25 mouse cellular contexts compared by ENCODE assay signal in the genomic region with DNA sequence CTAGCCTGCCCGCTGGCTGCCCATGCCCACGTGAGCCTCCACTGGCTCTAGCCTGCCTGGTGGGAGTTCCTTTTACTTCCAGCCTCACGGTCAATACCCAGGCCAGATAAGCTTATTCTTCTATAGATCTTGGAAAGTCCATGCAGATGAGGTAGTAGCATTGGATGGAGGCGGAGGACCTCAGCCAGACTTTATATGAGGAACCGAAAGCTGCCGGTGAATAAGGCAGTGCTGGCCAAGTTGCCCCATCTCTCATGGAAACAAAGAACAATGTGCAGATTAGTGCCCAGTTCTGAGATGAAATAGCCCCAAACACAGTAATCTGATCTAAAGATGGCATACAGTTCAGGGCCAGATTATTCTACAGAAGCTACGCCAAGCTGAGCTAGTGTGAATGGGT.
A peak's percentile ranks its signal among the peaks of the same experiment; 100 is the strongest.
DNase-seq lines count a peak whose midpoint lies in the region; ATAC-seq and TF ChIP-seq lines count a peak whose summit lies in the region.
"Had no signal": no experiment of that assay in that cellular context is flagged by ENCODE, and none has a peak within 500 bp of the region (broad histone marks: within the 10 kb centered on the region; RNA-seq: fewer than 3 reads in every experiment).

No protein-coding gene starts in this region.

- no peaks in the 10 kb centered on the region for H3K36me3 ChIP-seq in heart, embryonic 15.5 days
- no peaks in the 10 kb centered on the region for H3K36me3 ChIP-seq in lung, embryonic 15.5 days
- H3K36me3 ChIP-seq in lung, postnatal 0 days (ENCODE audit: insufficient read depth, low read length): no peaks in the 10 kb centered on the region
- H3K36me3 ChIP-seq: embryonic facial prominence, embryonic 12.5 days; embryonic facial prominence, embryonic 15.5 days; heart, embryonic 12.5 days; hindbrain, embryonic 10.5 days; hindbrain, embryonic 13.5 days; intestine, embryonic 15.5 days had no signal

- peaks cover 21% of the 10 kb centered on the region for H3K4me1 ChIP-seq in heart, embryonic 15.5 days (replicated peaks)
- peaks cover 12% of the 10 kb centered on the region; the same call in 1 of the 2 replicates for H3K4me1 ChIP-seq in lung, embryonic 15.5 days
- peaks cover 4% of the 10 kb centered on the region; the same call in 1 of the 2 replicates for H3K4me1 ChIP-seq in lung, postnatal 0 days (ENCODE audit: insufficient read depth, low read depth, low read length)
- H3K4me1 ChIP-seq: intestine, embryonic 15.5 days had no signal

- TF ChIP-seq CTCF in lung, postnatal 0 days (IDR thresholded peaks at IDR 0.05): no peak

- H3K4me2 ChIP-seq in heart, embryonic 15.5 days: no peak overlapping the region
- H3K4me2 ChIP-seq in lung, embryonic 15.5 days: no peak overlapping the region
- no peak overlapping the region for H3K4me2 ChIP-seq in lung, postnatal 0 days (replicated peaks; ENCODE audit: low read depth, low read length)
- H3K4me2 ChIP-seq: embryonic facial prominence, embryonic 12.5 days; embryonic facial prominence, embryonic 15.5 days; heart, embryonic 12.5 days; hindbrain, embryonic 13.5 days; intestine, embryonic 15.5 days had no signal

- no peak for TF ChIP-seq EP300 in lung, postnatal 0 days (IDR thresholded peaks at IDR 0.05)

- H3K27me3 ChIP-seq in heart, embryonic 15.5 days: no peaks in the 10 kb centered on the region
- H3K27me3 ChIP-seq in lung, embryonic 15.5 days: no peaks in the 10 kb centered on the region
- H3K27me3 ChIP-seq in lung, postnatal 0 days (replicated peaks; ENCODE audit: insufficient read depth, low read length): no peaks in the 10 kb centered on the region
- H3K27me3 ChIP-seq: embryonic facial prominence, embryonic 12.5 days; embryonic facial prominence, embryonic 15.5 days; heart, embryonic 12.5 days; hindbrain, embryonic 13.5 days; intestine, embryonic 15.5 days had no signal

- ATAC-seq in heart, embryonic 15.5 days (replicated peaks; ENCODE audit: insufficient number of reproducible peaks, insufficient read depth, low FRiP score, low read depth): no peak
- ATAC-seq in lung, embryonic 15.5 days (ENCODE audit: borderline replicate concordance, extremely low read depth, low FRiP score, low TSS enrichment): no peak
- no peak for ATAC-seq in lung, postnatal 0 days
- ATAC-seq: activated CD4-positive, CD25-positive, alpha-beta regulatory T cell, adult 4 months; forebrain, embryonic 14.5 days; forebrain, postnatal 0 days; hindbrain, embryonic 16.5 days; intestine, embryonic 15.5 days had no signal

- no peak for DNase-seq in heart, adult 8-10 months (ENCODE audit: low spot score)
- DNase-seq in lung, postnatal 0 days (ENCODE audit: low spot score): no peak
- DNase-seq in Muller cell, postnatal 12 days (ENCODE audit: inconsistent ontology term): peak; percentile 6
- no peak for DNase-seq in cerebellum, postnatal 36 days
- no peak for DNase-seq in natural killer cell, adult 2 months (ENCODE audit: low spot score in 2 of 2)
- DNase-seq: adrenal gland, adult 8-10 months; adrenal gland, postnatal 25 days; B cell, adult 2 months; cerebellum, adult 11-12 months; cerebellum, adult 8-10 months; cerebellum, postnatal 14 days; forebrain, postnatal 0 days; gastrocnemius, adult 2 months; gastrocnemius, postnatal 14 days had no signal

- H3K9me3 ChIP-seq in heart, embryonic 15.5 days (replicated peaks): no peaks in the 10 kb centered on the region
- H3K9me3 ChIP-seq in lung, embryonic 15.5 days: no peaks in the 10 kb centered on the region
- H3K9me3 ChIP-seq in lung, postnatal 0 days (ENCODE audit: low read length): no peaks in the 10 kb centered on the region
- H3K9me3 ChIP-seq: embryonic facial prominence, embryonic 12.5 days; embryonic facial prominence, embryonic 15.5 days; heart, embryonic 12.5 days; hindbrain, embryonic 10.5 days; hindbrain, embryonic 13.5 days; intestine, embryonic 15.5 days had no signal

- 90% methylated on average over 7 of the region's 7 CpGs for WGBS in heart, embryonic 15.5 days
- WGBS in lung, embryonic 15.5 days: 91% methylated on average over 7 of the region's 7 CpGs
- 91% methylated on average over 7 of the region's 7 CpGs for WGBS in lung, postnatal 0 days

- no peak overlapping the region for H3K4me3 ChIP-seq in heart, embryonic 15.5 days
- no peak overlapping the region for H3K4me3 ChIP-seq in lung, embryonic 15.5 days
- H3K4me3 ChIP-seq in lung, postnatal 0 days (ENCODE audit: low read depth, low read length): no peak overlapping the region
- H3K4me3 ChIP-seq: embryonic facial prominence, embryonic 12.5 days; embryonic facial prominence, embryonic 15.5 days; gastrocnemius, adult 2 months; heart, embryonic 12.5 days; hindbrain, embryonic 10.5 days; hindbrain, embryonic 13.5 days; intestine, embryonic 15.5 days had no signal

- H3K9ac ChIP-seq in heart, embryonic 15.5 days: no peak overlapping the region
- no peak overlapping the region for H3K9ac ChIP-seq in lung, embryonic 15.5 days
- H3K9ac ChIP-seq in lung, postnatal 0 days (replicated peaks; ENCODE audit: low read depth): no peak overlapping the region
- H3K9ac ChIP-seq: embryonic facial prominence, embryonic 12.5 days; embryonic facial prominence, embryonic 15.5 days; forebrain, postnatal 0 days; heart, embryonic 12.5 days; hindbrain, embryonic 13.5 days; intestine, embryonic 15.5 days had no signal

- peak overlapping the region; percentile 92; the same call in 1 of the 2 replicates for H3K27ac ChIP-seq in heart, embryonic 15.5 days
- 0 out of 2 replicates have a peak overlapping the region, but pooled peaks have one; percentile 15 for H3K27ac ChIP-seq in lung, embryonic 15.5 days
- H3K27ac ChIP-seq in lung, postnatal 0 days (ENCODE audit: low read length): no peak overlapping the region
- H3K27ac ChIP-seq: embryonic facial prominence, embryonic 12.5 days; embryonic facial prominence, embryonic 15.5 days; hindbrain, embryonic 10.5 days; hindbrain, embryonic 13.5 days; intestine, embryonic 15.5 days had no signal
